Mouse (Mus musculus): ENCODE results near the gene Gls2.
"Not testable (repeated sequence)": the region's sequence is repeated elsewhere in the genome, so short reads cannot be mapped to it uniquely, and the experiment has no call there.

The Gls2 gene

GRCm38 (mm10) chr10:128194024-128194550 is at the start of gene Gls2:
Gene Gls2, plus strand, starts transcription at chr10:128194457.
- in situ Hi-C loops (cut with MboI, MseI), result no loop called here

DNA sequence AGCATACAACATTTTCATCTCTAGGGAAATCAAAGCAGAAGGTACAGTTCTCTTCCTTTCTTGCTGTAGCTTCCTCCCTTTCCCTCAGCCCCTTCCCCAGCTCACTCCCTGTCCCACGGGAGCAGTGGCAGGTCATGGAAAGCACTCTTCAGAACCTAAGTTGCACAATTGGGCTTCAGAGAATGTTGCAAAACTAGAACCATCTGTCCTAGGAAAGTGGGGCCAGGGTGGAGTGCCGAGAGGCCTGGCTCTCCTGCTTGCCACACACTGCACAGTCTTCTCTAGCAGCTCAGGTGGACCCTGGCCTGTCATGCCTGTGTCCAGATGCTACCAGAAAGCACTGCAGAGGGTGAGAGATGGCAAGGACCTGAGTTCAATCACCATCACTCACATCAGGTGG is 49.3 kb upstream of the Gls2 start:
- in situ Hi-C loops (cut with MboI, MseI), result loop anchor here (5.0 kb wide), 2 partner anchors 42 to 97 kb away; no protein-coding TSS in a partner anchor

GRCm38 (mm10) chr10:128148789-128149365 is 45.4 kb upstream of the Gls2 start:
- in situ Hi-C loops (cut with MboI, MseI), result no loop called here

DNA sequence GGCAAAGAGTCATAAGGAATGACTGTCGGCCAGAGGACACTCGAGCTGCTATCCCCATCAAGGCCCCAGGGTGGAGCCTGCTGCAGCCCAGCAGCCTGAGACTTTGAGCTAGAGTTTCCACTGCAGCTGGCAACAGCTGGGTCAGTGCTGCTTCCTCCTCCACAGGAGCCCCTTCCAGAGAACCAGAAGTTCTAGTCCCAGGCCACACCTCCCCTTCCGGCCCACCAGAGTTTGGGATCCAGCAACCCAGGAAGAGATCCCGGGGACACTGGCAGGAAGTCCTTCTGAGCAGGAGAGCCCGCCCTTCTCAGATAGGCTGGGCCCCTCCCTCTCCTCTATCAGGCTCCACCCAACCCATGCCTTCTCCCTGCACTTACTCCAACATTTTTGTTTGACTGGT is 44.7 kb upstream of the Gls2 start:
- in situ Hi-C loops (cut with MboI, MseI), result no loop called here

DNA sequence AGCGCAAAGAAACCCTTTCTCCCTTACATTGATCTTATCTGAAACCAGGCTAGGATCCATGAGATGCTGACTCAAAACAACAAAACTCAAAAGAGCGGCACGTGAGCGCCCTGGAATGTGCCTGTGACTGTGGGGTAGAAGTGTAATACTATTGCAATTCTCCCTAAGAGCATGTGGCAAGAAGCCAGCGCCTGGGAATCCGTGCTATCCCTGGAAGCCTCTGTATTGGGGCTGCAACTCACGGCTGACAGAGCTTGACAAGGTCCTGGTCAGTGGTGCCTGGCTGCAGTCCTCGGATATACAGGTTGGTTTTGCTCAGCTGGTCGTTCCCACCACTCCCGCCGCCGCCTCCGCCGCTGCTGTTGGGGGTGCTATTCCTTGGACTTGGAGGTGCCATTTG is 43.3 kb upstream of the Gls2 start:
- in situ Hi-C loops (cut with MboI, MseI), result no loop called here

- in situ Hi-C loops (cut with MboI, MseI), result no loop called here
Observed at GRCm38 (mm10) chr10:128153978-128154377, 40.3 kb upstream of the Gls2 start.

- in situ Hi-C loops (cut with MboI, MseI), result not testable (repeated sequence)
Observed at GRCm38 (mm10) chr10:128165726-128166125, 28.5 kb upstream of the Gls2 start.

DNA sequence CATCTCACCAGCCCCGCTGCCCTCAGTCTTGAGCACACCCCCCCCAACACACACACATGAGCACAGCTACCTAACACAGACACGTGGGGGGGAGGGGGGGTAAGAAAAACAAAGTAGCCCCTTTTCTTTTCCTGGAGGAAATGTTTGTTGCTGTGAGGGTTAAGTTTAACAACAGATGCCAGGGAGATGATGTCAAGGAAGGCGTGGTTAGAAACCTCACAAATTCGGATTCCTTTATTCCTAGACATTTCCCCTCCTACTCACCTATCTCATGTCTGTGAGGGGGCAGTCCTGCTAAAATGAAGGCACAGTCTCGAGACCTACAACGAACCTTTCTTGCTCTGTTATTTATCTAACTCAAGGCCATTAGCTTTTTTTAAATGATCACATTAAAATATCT is 27.2 kb upstream of the Gls2 start:
- in situ Hi-C loops (cut with MboI, MseI), result no loop called here

DNA sequence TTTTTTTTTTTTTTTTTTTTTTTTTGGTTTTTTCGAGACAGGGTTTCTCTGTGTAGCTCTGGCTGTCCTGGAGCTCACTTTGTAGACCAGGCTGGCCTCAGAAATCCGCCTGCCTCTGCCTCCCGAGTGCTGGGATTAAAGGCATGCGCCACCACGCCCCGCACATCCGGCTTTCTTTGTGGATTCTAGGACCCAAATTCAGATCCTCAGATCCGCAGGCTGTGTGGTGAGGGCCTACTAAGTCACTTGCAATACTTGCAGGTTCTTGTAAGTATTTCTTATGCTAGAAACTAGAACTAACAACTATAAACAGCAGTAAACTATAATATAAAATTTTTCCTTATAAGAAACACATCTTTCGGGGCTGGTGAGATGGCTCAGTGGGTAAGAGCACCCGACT is 22.9 kb upstream of the Gls2 start:
- in situ Hi-C loops (cut with MboI, MseI), result not testable (repeated sequence)

DNA sequence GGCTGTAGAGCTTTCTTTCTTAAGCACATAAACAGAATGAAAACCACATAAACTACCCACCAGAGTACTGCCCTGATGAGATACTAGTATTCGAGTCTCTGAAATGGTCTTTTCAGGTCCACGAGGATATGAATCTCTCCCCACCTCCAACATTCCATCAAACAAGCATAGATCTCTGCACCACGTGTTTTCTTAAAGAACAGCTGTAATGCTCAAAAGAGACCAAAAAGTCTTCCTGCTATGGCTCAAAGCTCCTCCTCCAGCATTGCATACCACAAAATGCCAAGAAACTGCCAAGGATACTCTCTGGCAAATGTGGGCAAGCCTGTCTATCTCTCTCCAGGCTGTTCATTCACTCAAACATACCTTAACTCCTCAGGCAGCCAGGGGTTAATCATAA is 19.0 kb upstream of the Gls2 start:
- in situ Hi-C loops (cut with MboI, MseI), result no loop called here

DNA sequence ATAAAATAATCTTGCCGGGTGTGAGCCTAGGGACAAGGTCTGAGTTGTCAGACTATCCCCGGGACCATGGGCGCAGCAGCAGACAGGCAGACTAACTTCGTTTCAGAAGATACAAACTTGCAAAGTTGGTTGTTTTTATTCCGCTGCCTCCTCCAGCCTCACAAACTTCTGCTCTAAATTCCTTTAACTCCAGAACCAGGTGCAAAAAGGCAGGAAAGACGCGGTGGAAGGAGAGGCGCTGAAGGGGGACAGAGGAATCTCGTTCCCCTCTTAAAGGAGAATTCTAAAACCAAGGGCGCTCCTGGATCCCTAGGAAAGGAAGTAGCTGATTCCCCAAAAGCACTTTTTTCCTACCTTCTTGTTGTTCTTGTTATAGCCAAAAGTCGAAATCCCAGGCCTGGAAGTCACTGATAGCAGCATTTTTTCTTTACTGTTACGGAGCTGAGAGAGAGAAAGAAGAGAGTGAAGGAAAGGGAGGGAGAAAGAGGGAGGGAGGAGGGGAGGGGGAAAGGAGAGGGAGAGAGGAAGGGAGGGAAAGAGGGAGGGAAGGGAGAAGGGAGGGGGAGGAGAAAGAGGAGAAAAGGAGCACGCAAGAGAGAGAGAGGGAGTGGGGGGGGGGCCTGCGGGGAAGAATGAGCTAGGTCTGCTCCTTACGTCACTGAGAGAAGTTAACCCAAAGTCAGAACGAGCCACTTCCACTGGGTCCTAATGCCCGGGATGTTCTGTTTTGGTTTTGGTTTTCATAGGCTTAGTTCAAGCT is 18.1 kb upstream of the Gls2 start:
- in situ Hi-C loops (cut with MboI, MseI), result no loop called here

DNA sequence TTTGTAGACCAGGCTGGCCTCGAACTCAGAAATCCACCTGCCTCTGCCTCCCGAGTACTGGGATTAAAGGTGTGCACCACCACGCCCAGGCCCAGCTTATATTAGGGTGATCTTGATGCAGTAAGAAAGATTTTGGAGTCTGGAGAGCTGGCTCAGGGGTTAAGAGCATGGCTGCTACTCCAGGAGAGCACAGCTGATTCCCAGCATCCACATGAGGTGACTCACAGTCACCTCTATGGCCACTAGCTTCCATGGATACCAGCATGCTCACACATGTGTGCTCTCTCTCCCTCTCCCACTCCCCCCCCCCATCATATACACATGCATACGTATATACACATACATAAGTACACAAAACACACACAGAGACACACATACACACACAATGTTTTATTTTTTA is 16.9 kb upstream of the Gls2 start:
- in situ Hi-C loops (cut with MboI, MseI), result no loop called here

DNA sequence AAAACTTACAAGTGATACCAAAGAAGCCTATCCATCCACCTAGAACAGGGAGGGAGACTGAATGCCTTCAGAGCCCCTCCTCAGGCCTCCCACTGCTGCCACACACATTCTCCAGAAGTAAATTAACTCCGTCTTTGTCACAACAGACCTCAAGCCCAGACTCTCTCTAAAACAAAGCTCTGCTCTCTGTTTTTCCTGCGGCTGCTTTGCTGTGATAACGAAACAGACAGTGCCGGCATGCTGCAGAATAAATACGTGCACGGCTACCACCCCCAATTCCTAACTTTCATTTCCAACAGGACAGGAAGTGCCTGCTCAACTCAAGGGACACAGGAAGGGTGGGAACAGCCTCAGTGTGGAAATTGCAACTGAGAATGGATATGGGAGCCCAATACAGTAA is 14.3 kb upstream of the Gls2 start, which contains the start of gene Rbms2:
TSS of gene Rbms2 (minus strand) at position 309 of the 400 bp plus-strand sequence.
- in situ Hi-C loops (cut with MboI, MseI), result no loop called here

GRCm38 (mm10) chr10:128184296-128184695 is 10.0 kb upstream of the Gls2 start:
- in situ Hi-C loops (cut with MboI, MseI), result no loop called here

- in situ Hi-C loops (cut with MboI, MseI), result loop anchor here (5.0 kb wide), 3 partner anchors 43 to 93 kb away; partner anchors contain the start of gene Baz2a (in 1 of the 2)
Observed at GRCm38 (mm10) chr10:128185277-128185940, 8.8 kb upstream of the Gls2 start.

DNA sequence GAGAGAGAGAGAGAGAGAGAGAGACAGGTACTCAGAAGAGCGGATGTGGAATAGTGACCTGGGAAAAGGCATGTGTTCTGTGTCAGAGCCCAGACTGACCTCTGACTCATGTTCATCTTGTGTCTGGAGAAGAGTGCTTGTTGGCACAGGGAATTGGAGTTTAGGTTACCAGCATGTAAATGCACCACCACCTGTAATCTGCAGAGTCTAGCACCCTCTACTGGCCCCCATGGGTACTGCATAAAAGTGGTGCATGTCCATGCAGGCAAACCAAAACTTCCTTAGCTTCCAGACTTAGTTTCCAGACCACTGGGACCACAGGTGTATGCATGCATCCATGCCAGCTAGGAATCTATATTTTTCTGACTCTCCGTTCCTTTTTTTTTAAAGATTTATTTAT is 8.3 kb upstream of the Gls2 start:
- in situ Hi-C loops (cut with MboI, MseI), result loop anchor here (5.0 kb wide), 3 partner anchors 44 to 94 kb away; partner anchors contain the start of gene Baz2a (in 1 of the 2)

DNA sequence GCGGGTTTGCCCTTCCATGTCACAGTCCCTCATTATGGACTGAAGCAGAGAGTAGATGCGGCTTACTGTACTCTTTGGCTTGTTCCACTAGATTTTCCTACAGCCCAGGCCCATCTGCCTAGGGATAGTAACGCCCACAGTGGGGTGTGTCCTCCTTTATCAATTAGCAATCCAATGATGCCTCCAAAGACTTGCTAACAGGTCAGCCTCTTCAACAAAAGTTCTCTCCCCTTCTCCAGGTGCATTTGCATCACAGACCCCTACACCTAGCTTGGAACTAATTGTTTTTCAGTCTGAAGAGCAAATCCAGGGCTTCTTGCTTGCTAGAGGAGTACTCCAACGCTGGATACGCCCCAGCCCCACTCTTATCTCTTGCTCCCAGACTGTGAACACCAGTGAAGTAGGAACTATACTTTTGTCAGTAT is 7.1 kb upstream of the Gls2 start:
- in situ Hi-C loops (cut with MboI, MseI), result loop anchor here (5.0 kb wide), 3 partner anchors 45 to 95 kb away; partner anchors contain the start of gene Baz2a (in 1 of the 2)

- in situ Hi-C loops (cut with MboI, MseI), result loop anchor here (5.0 kb wide), 3 partner anchors 46 to 96 kb away; partner anchors contain the start of gene Baz2a (in 1 of the 2)
Observed at GRCm38 (mm10) chr10:128188242-128188877, 5.9 kb upstream of the Gls2 start.

GRCm38 (mm10) chr10:128191472-128191871 is 2.8 kb upstream of the Gls2 start:
- in situ Hi-C loops (cut with MboI, MseI), result no loop called here

DNA sequence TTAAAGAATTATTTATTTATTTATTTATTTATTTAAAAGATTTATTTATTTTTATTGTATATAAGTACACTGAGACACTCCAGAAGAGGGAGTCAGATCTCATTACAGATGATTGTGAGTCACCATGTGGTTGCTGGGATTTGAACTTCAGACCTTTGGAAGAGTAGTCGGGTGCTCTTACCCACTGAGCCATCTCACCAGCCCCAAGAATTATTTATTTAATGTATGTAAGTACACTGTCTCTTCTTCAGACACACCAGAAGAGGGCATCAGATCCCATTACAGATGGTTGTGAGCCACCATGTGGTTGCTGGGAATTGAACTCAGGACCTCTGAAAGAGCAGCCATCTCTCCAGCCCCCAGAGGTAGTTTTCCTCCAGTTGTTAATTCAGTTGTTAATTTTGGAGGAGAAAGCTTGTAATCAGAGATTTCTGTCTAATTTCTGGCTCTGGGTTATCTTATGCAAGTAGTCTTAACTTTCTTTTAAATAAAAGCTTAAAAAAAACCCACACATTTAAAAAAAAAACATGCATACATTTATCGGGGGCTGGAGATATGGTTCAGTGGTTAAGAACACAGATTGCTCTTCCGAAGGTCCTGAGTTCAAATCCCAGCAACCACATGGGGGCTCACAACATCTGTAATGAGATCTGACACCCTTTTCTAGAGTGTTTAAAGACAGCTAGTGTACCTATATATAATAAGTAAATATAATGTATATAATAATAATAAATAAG is 2.1 kb upstream of the Gls2 start:
- in situ Hi-C loops (cut with MboI, MseI), result not testable (repeated sequence)

DNA sequence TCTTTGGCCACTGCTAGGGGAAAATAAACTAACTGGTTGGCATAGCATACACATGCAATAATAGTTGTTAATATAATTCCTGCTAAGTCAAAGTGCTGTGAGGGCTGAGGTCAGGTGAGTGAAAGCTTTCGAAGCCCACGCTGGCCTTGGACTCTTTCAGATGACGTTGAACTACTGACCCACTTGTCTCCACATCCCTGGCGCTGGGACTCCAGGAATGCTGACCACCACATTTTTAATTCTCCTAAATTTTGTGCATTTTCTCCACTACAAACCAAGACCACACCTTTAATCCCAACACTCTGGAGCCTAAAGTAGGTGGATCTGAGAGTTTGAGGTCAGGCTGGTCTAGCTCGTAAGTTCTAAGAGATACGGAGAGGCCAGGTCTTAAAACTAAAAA is 1.1 kb upstream of the Gls2 start:
- in situ Hi-C loops (cut with MboI, MseI), result no loop called here

Measured in T-helper 17 cell (primary cell).